Mouse (Mus musculus): ENCODE measurements around the gene AW011738.

GRCm38 (mm10) chr4:156253043-156253442, 49.9 kb downstream of the AW011738 start:
- no peak for TF ChIP-seq POLR2A (IDR thresholded peaks at IDR 0.05; ENCODE audit: control insufficient read depth, low read depth, low read length)
- no peak for TF ChIP-seq CTCF (IDR thresholded peaks at IDR 0.05; ENCODE audit: control insufficient read depth, insufficient read depth, insufficient replicate concordance, low read depth, low read length)

All from testis, adult 2 months (tissue).